Mouse (Mus musculus): ENCODE results near the gene Ddx3x. TPM values are rescaled to one million over a fixed set of nuclear protein-coding genes. Genes with fewer than 3 reads are reported as not detected.
A peak's percentile ranks its signal among the peaks of the same experiment; 100 is the strongest.
"Not testable (repeated sequence)": the region's sequence is repeated elsewhere in the genome, so short reads cannot be mapped to it uniquely, and the experiment has no call there.

Gene Ddx3x
- 61.9 and 98.8 TPM in 2 replicates for polyA plus RNA-seq (2012; rRNA removed)

GRCm38 (mm10) chrX:13280409-13281328 lies at the start of gene Ddx3x:
Gene Ddx3x, plus strand, starts transcription at chrX:13280970.
- peak; percentile 97 for DNase-seq (ENCODE audit: low spot score)

DNA sequence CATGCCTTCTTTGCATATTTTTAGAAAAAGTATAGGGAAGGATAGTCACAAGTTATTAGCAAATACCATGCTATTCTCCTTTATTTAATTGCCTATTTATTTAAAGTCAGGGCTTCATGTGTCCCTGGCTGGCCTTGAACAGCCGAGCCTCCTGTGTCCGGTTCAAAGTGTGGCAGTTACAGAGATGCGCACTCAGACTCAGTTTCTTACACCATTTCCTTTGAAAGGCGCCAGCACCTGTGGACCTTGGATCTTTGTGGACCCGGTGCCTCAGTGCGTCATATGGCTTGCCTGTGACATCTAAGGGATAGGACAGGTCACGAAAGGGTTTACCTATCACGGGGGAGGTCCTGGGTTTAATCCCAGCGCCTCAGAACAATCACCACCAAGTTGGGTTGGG lies 49.5 kb upstream of the Ddx3x start:
- DNase-seq (ENCODE audit: low spot score), result no peak

- not testable (repeated sequence) for DNase-seq (ENCODE audit: low spot score)
These were observed 47.9 kb upstream of the Ddx3x start for GRCm38 (mm10) chrX:13232834-13233233.

- DNase-seq (ENCODE audit: low spot score), result no peak
These were observed 47.1 kb upstream of the Ddx3x start for GRCm38 (mm10) chrX:13233631-13234030.

GRCm38 (mm10) chrX:13234709-13235108 lies 46.1 kb upstream of the Ddx3x start:
- no peak for DNase-seq (ENCODE audit: low spot score)

- no peak for DNase-seq (ENCODE audit: low spot score)
These were observed 44.6 kb upstream of the Ddx3x start for GRCm38 (mm10) chrX:13236100-13236568.

DNA sequence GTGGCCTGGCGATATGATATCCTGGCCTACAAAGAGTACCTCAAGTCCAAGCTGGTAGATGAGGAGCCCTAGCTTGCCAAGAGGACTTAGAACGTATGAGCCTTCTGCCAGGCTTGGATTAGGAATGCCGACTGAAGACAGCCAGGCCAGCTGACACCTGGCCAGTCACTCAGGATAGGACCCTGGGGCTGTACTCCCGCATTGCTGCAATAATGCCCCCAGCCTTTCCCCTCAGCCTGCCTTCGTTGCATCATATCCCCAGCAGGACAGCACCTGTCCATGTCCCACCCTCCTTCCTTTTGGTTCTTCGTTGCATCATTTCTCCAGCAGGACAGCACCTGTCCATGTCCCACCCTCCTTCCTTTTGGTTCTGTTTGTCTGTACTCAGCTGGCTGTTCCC lies 41.3 kb upstream of the Ddx3x start:
- DNase-seq (ENCODE audit: low spot score), result no peak

GRCm38 (mm10) chrX:13240646-13241425 lies 39.9 kb upstream of the Ddx3x start:
- no peak for DNase-seq (ENCODE audit: low spot score)

DNA sequence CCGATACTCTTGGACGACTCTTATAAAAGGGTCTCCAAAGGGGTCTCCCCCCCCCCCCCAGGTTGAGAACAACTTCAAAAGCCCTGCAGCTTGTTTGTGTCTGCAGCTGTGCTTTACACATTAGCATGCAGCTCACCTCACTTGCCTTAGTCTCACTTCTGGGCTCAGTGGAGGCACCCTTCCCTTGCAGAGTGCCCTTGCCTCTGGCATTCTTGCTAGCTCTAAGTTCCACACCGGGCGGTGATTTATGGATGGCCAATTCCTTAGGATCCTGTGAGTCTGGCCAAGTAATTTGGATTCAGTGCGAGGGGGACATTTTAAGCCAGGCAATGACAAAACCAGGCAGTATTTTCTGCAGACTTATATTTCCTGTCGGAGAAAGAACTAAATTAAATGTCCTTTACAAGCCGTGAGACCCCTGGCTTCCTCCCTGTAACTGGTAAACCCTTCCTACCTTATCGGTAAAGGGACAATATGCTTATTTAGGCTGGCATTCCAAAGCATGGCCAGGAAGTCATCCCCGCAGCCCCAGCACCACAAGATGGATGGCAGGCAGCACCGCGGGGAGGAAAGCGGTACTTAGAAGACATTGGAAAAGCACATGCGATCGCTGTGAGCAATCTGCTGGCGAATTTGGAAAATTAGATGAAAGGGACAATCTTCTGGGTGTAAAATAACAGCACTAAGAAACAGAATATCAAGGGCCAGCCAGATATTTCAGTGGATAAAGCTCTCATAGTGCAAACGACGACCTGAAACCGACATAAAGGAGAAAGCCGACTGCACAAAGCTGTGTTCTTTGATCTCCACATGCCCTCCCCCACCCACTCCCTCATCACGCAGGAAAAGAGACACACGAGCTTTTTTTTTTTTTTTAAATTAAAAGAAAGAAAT lies 39.1 kb upstream of the Ddx3x start:
- DNase-seq (ENCODE audit: low spot score), result no peak

DNA sequence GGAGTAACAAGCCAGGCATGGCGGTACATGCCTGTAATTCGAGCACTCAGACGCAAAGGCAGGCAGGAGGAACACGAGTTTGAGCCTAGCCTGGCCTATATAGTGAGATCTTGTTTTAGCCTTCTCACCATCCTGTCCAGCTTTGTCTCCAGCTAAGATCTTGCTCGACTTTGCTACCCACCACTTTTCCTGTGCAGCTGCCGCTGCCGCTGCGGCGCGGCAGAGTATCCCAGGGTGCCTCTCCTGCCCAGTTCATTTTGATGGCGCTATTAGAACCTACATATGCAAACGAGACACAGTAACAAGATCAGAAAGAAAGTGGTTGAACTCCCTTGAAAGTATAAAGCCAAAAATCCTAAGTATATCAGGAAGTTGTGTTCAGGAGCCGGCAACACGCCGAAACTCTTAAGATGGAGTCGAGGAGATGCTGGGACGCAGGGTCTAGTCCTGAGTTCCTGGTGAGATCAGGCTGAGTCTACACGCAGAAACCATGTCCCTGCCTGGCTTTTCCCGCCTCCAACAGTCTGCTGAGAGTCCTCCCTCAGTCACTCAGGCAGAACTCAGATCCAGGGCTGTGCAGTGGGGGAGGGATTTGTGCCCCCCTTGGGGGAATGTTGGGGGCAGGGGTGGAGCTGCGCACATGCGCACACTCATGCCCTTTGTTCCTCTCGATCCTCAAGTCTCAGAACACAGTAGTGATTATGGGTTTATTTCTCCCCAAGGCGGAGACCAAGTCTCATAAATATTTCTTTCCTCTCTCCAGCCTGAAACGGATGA lies 38.3 kb upstream of the Ddx3x start:
- peak; percentile 54 for DNase-seq (ENCODE audit: low spot score)

GRCm38 (mm10) chrX:13243133-13244123 lies 37.3 kb upstream of the Ddx3x start:
- no peak for DNase-seq (ENCODE audit: low spot score)

- no peak for DNase-seq (ENCODE audit: low spot score)
These were observed 36.2 kb upstream of the Ddx3x start for GRCm38 (mm10) chrX:13244588-13244987.

- no peak for DNase-seq (ENCODE audit: low spot score)
These were observed 35.7 kb upstream of the Ddx3x start for GRCm38 (mm10) chrX:13245027-13245426.

GRCm38 (mm10) chrX:13251683-13252082 lies 29.1 kb upstream of the Ddx3x start:
- no peak for DNase-seq (ENCODE audit: low spot score)

GRCm38 (mm10) chrX:13254273-13254672 lies 26.5 kb upstream of the Ddx3x start:
- no peak for DNase-seq (ENCODE audit: low spot score)

- no peak for DNase-seq (ENCODE audit: low spot score)
These were observed 17.4 kb upstream of the Ddx3x start for GRCm38 (mm10) chrX:13263356-13263755.

DNA sequence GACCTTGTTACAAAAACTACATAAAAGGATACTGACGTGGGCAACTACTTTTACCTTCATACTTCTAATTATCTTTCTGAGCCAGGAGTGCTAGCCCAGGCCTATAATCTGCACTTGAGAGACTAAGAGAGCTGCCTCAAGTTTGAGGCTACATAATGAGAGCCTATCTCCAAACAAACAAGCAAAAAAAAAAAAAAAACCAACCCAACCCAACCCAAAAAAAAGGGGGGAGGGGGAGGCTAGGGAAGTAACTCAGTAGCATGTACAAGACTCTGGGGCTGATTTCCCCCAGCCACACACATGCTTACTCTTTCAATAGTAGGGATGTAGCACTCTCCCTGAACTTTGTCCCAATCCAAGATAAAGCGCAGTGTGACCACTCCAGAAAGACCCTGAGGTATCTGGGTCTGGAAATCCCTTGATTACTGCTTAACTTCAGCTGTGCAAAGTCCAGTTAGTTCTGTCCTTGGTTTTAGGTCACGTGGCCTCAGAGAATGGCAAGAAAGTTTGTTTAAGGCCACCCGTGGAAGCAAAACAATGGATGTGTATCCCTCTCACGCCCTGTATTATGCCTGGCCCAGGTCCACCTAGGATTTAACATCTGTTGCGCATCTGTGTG lies 5.1 kb upstream of the Ddx3x start:
- DNase-seq (ENCODE audit: low spot score), result no peak

GRCm38 (mm10) chrX:13278996-13279395 lies 1.8 kb upstream of the Ddx3x start:
- DNase-seq (ENCODE audit: low spot score), result no peak

GRCm38 (mm10) chrX:13280037-13280408 lies 747 bp upstream of the Ddx3x start:
- DNase-seq (ENCODE audit: low spot score), result peak; percentile 43
